Mouse (Mus musculus) cerebellum, adult 2 months (tissue): ENCODE measurements at regions not wholly inside any gene's neighbourhood (a gene's known extent, or its start where the extent isn't known, plus 50 kb on each side); places are given as distances from the start of the nearest gene placed in this dataset.

Source experiments
- DNase-seq, 2 experiments: peaks; one replicate each; pipeline ENCODE4 v3.0.0; 2021
- H3K27ac ChIP-seq: fragments of 200-500 bp; 2 replicates; pipeline ENCODE4 v1.5.1; 2012; ENCODE audit warnings: low read length, control low read depth, inconsistent platforms; ENCODE audit not compliant: insufficient read depth
- H3K27me3 ChIP-seq: fragments of 200-500 bp; 2 replicates; pipeline ENCODE4 v1.6.1; 2012; ENCODE audit warnings: inconsistent platforms, mild to moderate bottlenecking, low read length, moderate library complexity; ENCODE audit not compliant: control insufficient read depth, insufficient read depth
- H3K4me1 ChIP-seq: fragments of 200-500 bp; 2 replicates; pipeline ENCODE4 v1.6.1; 2011; ENCODE audit warnings: low read length; ENCODE audit not compliant: control insufficient read depth, insufficient read depth
- H3K4me3 ChIP-seq: fragments of 200-500 bp; replicated peaks from 2 replicates; pipeline ENCODE3; 2011; ENCODE audit warnings: mild to moderate bottlenecking, low read depth, low read length, control low read depth; ENCODE audit not compliant: insufficient read depth
- CTCF ChIP-seq: fragments of 200-500 bp; IDR thresholded peaks from 2 replicates; pipeline ENCODE4 v1.5.1; 2011; ENCODE audit warnings: low read depth, mild to moderate bottlenecking, control low read depth, low read length, moderate library complexity, borderline replicate concordance; ENCODE audit not compliant: insufficient read depth
- POLR2A ChIP-seq: fragments of 200-500 bp; IDR thresholded peaks from 2 replicates; pipeline ENCODE4 v1.6.1; 2011; ENCODE audit warnings: low read length, control low read depth, borderline replicate concordance; ENCODE audit not compliant: insufficient read depth
- WGBS: fragments of 180-500 bp; shearing (Covaris S2); methylation state at CpG from one replicate; pipeline ENCODE4 v1.1.7; 2018; 5-methylcytosine and 5-hydroxymethylcytosine counted together

DNA sequence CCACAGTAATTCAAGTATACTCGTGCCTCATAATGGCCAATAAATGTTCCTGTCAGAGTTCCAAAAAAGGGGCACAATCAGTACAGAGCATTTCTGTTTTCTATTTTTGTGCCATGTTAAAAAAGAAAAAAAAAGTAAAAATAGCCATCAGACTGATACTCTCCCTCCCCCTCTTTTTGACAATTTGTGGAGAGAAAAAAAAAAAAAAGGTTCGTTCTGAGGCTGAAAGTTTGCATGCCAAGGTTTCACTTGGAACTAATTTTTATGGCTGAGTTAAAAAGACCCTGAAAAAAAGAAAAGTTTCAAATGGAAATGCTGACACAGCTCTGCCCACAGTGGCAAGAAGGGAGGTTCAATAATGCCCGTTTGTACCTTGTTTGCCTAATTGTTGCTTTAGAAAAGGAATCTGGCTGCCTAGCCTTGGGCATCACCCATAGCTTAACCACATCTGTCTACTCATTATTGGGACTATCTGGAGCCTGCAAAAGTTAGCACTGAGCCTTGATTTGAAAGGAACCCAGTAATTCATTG is 291.9 kb downstream of the Lmo4 start:
- no peak for DNase-seq
- Histone ChIP-seq H3K27me3 (no peaks in the 10 kb centered on the region; the same call in 1 of the 2 replicates), H3K27ac (no peak overlapping the region), H3K4me1 (no peaks in the 10 kb centered on the region), H3K4me3 (no peak overlapping the region)
- TF ChIP-seq CTCF (no peak), POLR2A (no peak)
- WGBS, result 37% methylated on average over 3 of the region's 3 CpGs

GRCm38 (mm10) chr3:143912433-143912832 is 292.6 kb downstream of the Lmo4 start:
- no peak for TF ChIP-seq CTCF
- TF ChIP-seq POLR2A, result no peak
- Histone ChIP-seq H3K4me1 (no peaks in the 10 kb centered on the region), H3K4me3 (no peak overlapping the region), H3K27ac (no peak overlapping the region), H3K27me3 (no peaks in the 10 kb centered on the region; the same call in 1 of the 2 replicates)
- 29% methylated on average over 6 of the region's 6 CpGs for WGBS
- no peak for DNase-seq

DNA sequence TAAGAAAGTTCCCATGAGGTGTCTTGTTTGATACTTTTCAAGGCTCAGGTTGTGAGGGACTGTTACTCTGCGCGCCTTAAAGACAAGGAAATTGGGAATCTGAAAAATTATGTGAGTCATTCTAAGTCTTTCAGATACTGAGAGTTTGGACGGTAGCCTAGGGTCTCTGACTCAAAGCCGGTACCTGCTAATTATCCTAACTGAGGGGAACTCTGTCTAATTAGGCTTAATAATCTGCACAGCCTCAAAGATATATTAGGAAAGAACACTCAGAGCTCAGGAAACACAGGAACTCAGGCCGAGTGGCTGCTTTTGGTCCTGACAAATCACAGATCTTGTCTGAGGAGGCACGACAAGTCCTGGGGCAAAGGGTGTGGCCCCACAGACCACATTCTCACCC is 295.7 kb downstream of the Lmo4 start:
- Histone ChIP-seq H3K27ac (no peak overlapping the region), H3K4me1 (no peaks in the 10 kb centered on the region), H3K4me3 (no peak overlapping the region), H3K27me3 (no peaks in the 10 kb centered on the region; the same call in 1 of the 2 replicates)
- no peak for TF ChIP-seq POLR2A
- no peak for TF ChIP-seq CTCF
- WGBS, result 81% methylated on average over 6 of the region's 6 CpGs
- no peak for DNase-seq

DNA sequence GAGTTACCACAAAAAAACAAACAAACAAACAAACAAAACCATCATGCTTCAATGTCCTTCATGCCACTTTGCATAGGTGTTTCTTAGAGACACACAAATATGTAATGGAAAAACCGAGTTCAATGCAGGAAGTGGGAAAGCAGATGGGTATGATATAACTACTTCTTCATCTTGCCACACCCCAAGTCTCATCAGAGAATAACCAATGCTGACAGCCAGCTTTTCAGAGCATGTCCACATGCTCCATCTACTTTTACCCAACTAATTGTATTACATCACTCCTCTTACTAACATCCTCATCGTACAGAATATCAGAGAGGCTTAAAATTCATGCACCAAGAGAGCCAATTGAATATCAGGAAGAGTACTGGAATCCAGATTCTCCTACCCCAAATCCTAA is 301.6 kb downstream of the Lmo4 start:
- no peak for DNase-seq
- Histone ChIP-seq H3K27ac (no peak overlapping the region), H3K4me1 (no peaks in the 10 kb centered on the region), H3K27me3 (no peaks in the 10 kb centered on the region), H3K4me3 (no peak overlapping the region)
- 73% methylated on average over 2 of the region's 2 CpGs for WGBS
- no peak for TF ChIP-seq POLR2A
- no peak for TF ChIP-seq CTCF

DNA sequence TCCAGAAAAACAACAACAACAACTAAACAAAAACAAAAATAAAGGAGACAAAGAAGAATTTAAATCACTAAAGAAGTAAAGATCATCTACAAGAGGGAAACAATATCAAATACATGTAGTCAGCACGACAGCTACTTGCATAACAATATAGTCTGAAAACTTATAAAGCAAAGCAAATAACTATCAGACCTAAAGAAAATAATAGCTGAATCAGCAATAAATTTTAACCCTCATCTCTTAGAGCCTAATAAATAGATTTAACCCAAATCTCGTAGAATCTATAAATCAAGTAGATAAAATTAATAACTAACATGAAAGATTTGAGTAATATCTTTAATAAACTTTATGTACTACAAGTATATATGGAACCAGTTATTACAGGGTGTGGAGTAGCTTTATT is 324.2 kb downstream of the Lmo4 start:
- TF ChIP-seq POLR2A (no peak), CTCF (no peak)
- 93% methylated on average over 2 of the region's 2 CpGs for WGBS

DNA sequence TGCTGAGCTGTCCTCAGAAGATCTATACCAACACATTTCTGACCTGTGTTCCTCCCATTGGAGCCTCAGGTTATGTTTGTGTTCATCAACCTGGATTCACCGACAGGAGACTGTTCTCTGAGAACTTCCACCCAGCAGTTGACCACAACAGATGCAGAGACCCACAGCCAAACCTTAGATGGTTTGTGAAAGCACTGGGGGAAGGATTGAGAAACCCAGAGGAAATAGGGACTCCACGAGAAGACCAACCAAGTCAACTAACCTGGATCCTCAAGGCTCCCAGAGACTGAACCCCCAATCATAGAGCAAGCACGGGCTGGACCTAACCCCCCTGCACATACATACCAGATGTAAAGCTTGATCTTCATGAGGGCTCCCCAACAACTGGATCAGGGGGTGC is 331.1 kb downstream of the Lmo4 start:
- Histone ChIP-seq H3K27me3 (no peaks in the 10 kb centered on the region), H3K4me1 (no peaks in the 10 kb centered on the region), H3K4me3 (no peak overlapping the region), H3K27ac (no peak overlapping the region)
- TF ChIP-seq CTCF (no peak), POLR2A (no peak)
- no peak for DNase-seq
- WGBS, result 85% methylated on average over 3 of the region's 3 CpGs

More for the DNA sequence above, 324.2 kb downstream of the Lmo4 start:
- H3K4me3 ChIP-seq, result no peak overlapping the region
- H3K4me1 ChIP-seq, result no peaks in the 10 kb centered on the region
- no peak overlapping the region for H3K27ac ChIP-seq
- H3K27me3 ChIP-seq, result no peaks in the 10 kb centered on the region
- no peak for DNase-seq

- no peak overlapping the region for H3K4me3 ChIP-seq
- H3K4me1 ChIP-seq, result peaks cover 3% of the 10 kb centered on the region; the same call in 1 of the 2 replicates
- TF ChIP-seq CTCF, result no peak
- TF ChIP-seq POLR2A, result no peak
- no peaks in the 10 kb centered on the region for H3K27me3 ChIP-seq
- no peak overlapping the region for H3K27ac ChIP-seq
- 9% methylated on average over 4 of the region's 4 CpGs for WGBS
- DNase-seq, result no peak
Measured at GRCm38 (mm10) chr3:143866521-143866920, 338.5 kb downstream of the Lmo4 start.

DNA sequence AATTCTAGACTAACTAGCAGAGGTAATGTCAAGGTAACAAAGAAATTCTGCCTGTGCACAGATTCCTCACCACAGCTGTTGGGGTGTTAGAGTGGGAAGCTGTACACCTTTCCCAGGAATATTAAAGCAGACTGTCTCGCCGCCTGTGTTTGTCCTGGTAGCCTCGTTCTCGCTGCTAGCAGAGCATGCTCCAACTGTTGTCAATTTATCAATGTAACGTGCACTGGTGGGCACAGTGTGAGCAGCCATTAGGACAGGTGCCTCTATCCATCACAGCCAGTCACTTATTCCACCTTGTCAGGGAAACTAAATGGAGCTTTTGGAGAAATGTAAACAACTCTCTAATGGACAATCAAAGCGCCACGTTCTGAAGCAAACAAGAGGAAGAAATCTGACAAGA is 339.4 kb downstream of the Lmo4 start:
- no peak overlapping the region for H3K4me3 ChIP-seq
- no peak overlapping the region for H3K27ac ChIP-seq
- WGBS, result 34% methylated on average over 7 of the region's 7 CpGs
- no peak for TF ChIP-seq CTCF
- TF ChIP-seq POLR2A, result no peak
- peaks cover 3% of the 10 kb centered on the region; the same call in 1 of the 2 replicates for H3K4me1 ChIP-seq
- no peak for DNase-seq
- H3K27me3 ChIP-seq, result no peaks in the 10 kb centered on the region

- TF ChIP-seq CTCF (no peak), POLR2A (no peak)
- WGBS, result 89% methylated on average over 10 of the region's 10 CpGs
- Histone ChIP-seq H3K27ac (no peak overlapping the region), H3K27me3 (no peaks in the 10 kb centered on the region), H3K4me1 (peaks cover 3% of the 10 kb centered on the region; the same call in 1 of the 2 replicates), H3K4me3 (no peak overlapping the region)
- DNase-seq, result no peak
Measured at GRCm38 (mm10) chr3:143864490-143864889, 340.5 kb downstream of the Lmo4 start.
